Mouse (Mus musculus) heart, adult 8-10 months (tissue): ENCODE data around the gene Akr1b3. TPM values are rescaled to one million over a fixed set of nuclear protein-coding genes. Genes with fewer than 3 reads are reported as not detected.
A peak's percentile ranks its signal among the peaks of the same experiment; 100 is the strongest.
"Not testable (repeated sequence)": the region's sequence is repeated elsewhere in the genome, so short reads cannot be mapped to it uniquely, and the experiment has no call there.

Source experiments
- DNase-seq: peaks from one replicate; pipeline ENCODE4 v3.0.0; 2022; ENCODE audit warnings: low spot score
- total RNA-seq, 4 experiments: library from RNA; stranded (reverse); gene quantifications; 2 replicates each; pipeline ENCODE4 v1.2.4; 2022

The Akr1b3 gene
- 100 to 1,000 TPM; 272 to 373 (median 320) TPM for total RNA-seq

GRCm38 (mm10) chr6:34316854-34317771 is at the start of gene Akr1b3:
Akr1b3 (minus strand) TSS chr6:34317478.
- DNase-seq = peak; percentile 92

GRCm38 (mm10) chr6:34364217-34365136 is 47.2 kb upstream of the Akr1b3 start:
- DNase-seq = no peak

- DNase-seq = no peak
Observed at GRCm38 (mm10) chr6:34355841-34356240, 38.6 kb upstream of the Akr1b3 start.

GRCm38 (mm10) chr6:34355349-34355747 is 38.1 kb upstream of the Akr1b3 start:
- DNase-seq = no peak

- DNase-seq = no peak
Observed at GRCm38 (mm10) chr6:34354354-34355348, 37.4 kb upstream of the Akr1b3 start.

- no peak for DNase-seq
Observed at GRCm38 (mm10) chr6:34353658-34354353, 36.5 kb upstream of the Akr1b3 start, which contains the start of gene Akr1b8. Akr1b8 (plus strand) TSS chr6:34354119.

- DNase-seq = no peak
Observed at GRCm38 (mm10) chr6:34352401-34352800, 35.1 kb upstream of the Akr1b3 start.

GRCm38 (mm10) chr6:34351481-34351880 is 34.2 kb upstream of the Akr1b3 start:
- DNase-seq = not testable (repeated sequence)

GRCm38 (mm10) chr6:34350037-34350699 is 32.9 kb upstream of the Akr1b3 start:
- no peak for DNase-seq

- peak; percentile 70 for DNase-seq
Observed at GRCm38 (mm10) chr6:34346096-34346898, 29.0 kb upstream of the Akr1b3 start.

GRCm38 (mm10) chr6:34344935-34345334 is 27.7 kb upstream of the Akr1b3 start:
- no peak for DNase-seq

GRCm38 (mm10) chr6:34344135-34344850 is 27.0 kb upstream of the Akr1b3 start:
- no peak for DNase-seq

GRCm38 (mm10) chr6:34343426-34343825 is 26.1 kb upstream of the Akr1b3 start:
- no peak for DNase-seq

GRCm38 (mm10) chr6:34342476-34342875 is 25.2 kb upstream of the Akr1b3 start:
- DNase-seq = no peak

- no peak for DNase-seq
Observed at GRCm38 (mm10) chr6:34341991-34342390, 24.7 kb upstream of the Akr1b3 start.

GRCm38 (mm10) chr6:34337799-34338198 is 20.5 kb upstream of the Akr1b3 start:
- DNase-seq = no peak

- DNase-seq = no peak
Observed at GRCm38 (mm10) chr6:34334673-34335072, 17.4 kb upstream of the Akr1b3 start.

- DNase-seq = not testable (repeated sequence)
Observed at GRCm38 (mm10) chr6:34331804-34332203, 14.5 kb upstream of the Akr1b3 start.
